Mouse (Mus musculus) layer of hippocampus, postnatal 36 days (tissue): ENCODE results near the gene Dlgap4. TPM values are rescaled to one million over a fixed set of nuclear protein-coding genes. Genes with fewer than 3 reads are reported as not detected.

Experiments used
- DNase-seq, 2 experiments: peaks; one replicate each; pipeline ENCODE4 v3.0.0; 2022
- total RNA-seq, 2 experiments: library from RNA; stranded (reverse); gene quantifications; 2 replicates each; pipeline ENCODE4 v1.2.3; 2021

The Dlgap4 gene
- total RNA-seq, 2 experiments from 2014 or later: 197 to 198 TPM

GRCm38 (mm10) chr2:156809579-156809978 is 196.1 kb downstream of the Dlgap4 start:
- DNase-seq: peak; percentile 42 to 51

GRCm38 (mm10) chr2:156810716-156811115 is 197.2 kb downstream of the Dlgap4 start:
- no peak for DNase-seq

GRCm38 (mm10) chr2:156811556-156811955 is 198.1 kb downstream of the Dlgap4 start:
- no peak for DNase-seq

Other genes starting within 250 kb of the Dlgap4 start
- gene Epb41l1, start 192.8 kb upstream of the Dlgap4 start, total RNA-seq: 100 to 1,000 TPM; 317 to 355 TPM
- gene Aar2, start 66.1 kb upstream of the Dlgap4 start, total RNA-seq: 10 to 100 TPM; 38.1 to 38.6 TPM
- gene Myl9, start 161.7 kb downstream of the Dlgap4 start, total RNA-seq: 10 to 100 TPM; 16.3 to 17.0 TPM
- gene Tgif2, start 226.3 kb downstream of the Dlgap4 start, total RNA-seq: 1 to 10 TPM; 1.2 to 1.3 TPM
- gene 4930518I15Rik, start 244.2 kb downstream of the Dlgap4 start, total RNA-seq: 1 to 10 TPM; 3.4 TPM
- gene Rab5if, start 249.4 kb downstream of the Dlgap4 start, total RNA-seq: 100 to 1,000 TPM; 103 to 108 TPM